Mouse (Mus musculus) stomach, embryonic 14.5 days (tissue): Measurements from ENCODE around the gene Rars. TPM values are rescaled to one million over a fixed set of nuclear protein-coding genes. Genes with fewer than 3 reads are reported as not detected.

Source experiments
- ATAC-seq: fragments of 200-750 bp; cut with Nextera tagmentation; 2 replicates; pipeline ENCODE4 v1.8.0; 2017; ENCODE audit warnings: low read depth, moderate TSS enrichment; ENCODE audit not compliant: insufficient number of reproducible peaks, insufficient read depth, low FRiP score
- H3K27ac ChIP-seq: fragments of 300-500 bp; sonication (generic); 2 replicates; pipeline ENCODE4 v1.5.1; 2014; ENCODE audit warnings: mild to moderate bottlenecking, low read length, moderate library complexity, mixed read lengths
- H3K27me3 ChIP-seq: fragments of 300-500 bp; sonication (generic); 2 replicates; pipeline ENCODE4 v1.6.1; 2014; ENCODE audit warnings: low read length, control low read depth, mixed read lengths; ENCODE audit not compliant: control insufficient read depth, insufficient read depth
- H3K36me3 ChIP-seq: fragments of 300-500 bp; sonication (generic); 2 replicates; pipeline ENCODE4 v1.6.1; 2014; ENCODE audit warnings: mild to moderate bottlenecking, control low read depth, low read length, moderate library complexity, mixed read lengths; ENCODE audit not compliant: control insufficient read depth, insufficient read depth
- H3K4me1 ChIP-seq: fragments of 300-500 bp; sonication (generic); 2 replicates; pipeline ENCODE4 v1.6.1; 2014; ENCODE audit warnings: low read length, control low read depth, mixed read lengths; ENCODE audit not compliant: control insufficient read depth, insufficient read depth
- H3K4me2 ChIP-seq: fragments of 300-500 bp; sonication (generic); replicated peaks from 2 replicates; pipeline ENCODE4 v1.6.1; 2014; ENCODE audit warnings: low read depth, low read length, control low read depth
- H3K4me3 ChIP-seq: fragments of 300-500 bp; sonication (generic); 2 replicates; pipeline ENCODE4 v1.5.1; 2014; ENCODE audit warnings: low read depth, low read length, control low read depth
- H3K9ac ChIP-seq: fragments of 300-500 bp; sonication (generic); replicated peaks from 2 replicates; pipeline ENCODE4 v1.6.1; 2014; ENCODE audit warnings: low read depth, mild to moderate bottlenecking, control low read depth, low read length, moderate library complexity, mixed read lengths
- H3K9me3 ChIP-seq: fragments of 300-500 bp; sonication (generic); 2 replicates; pipeline ENCODE4 v1.6.1; 2016; ENCODE audit warnings: low read depth, low read length, control low read depth; ENCODE audit not compliant: control insufficient read depth
- WGBS: fragments of 180-500 bp; shearing (Covaris S2); extraction: QIAGEN DNeasy Blood & Tissue Kit; methylation state at CpG from one replicate; pipeline ENCODE4 v1.1.7; 2014; 5-methylcytosine and 5-hydroxymethylcytosine counted together
- polyA plus RNA-seq: library from polyadenylated mRNA; unstranded; fragments of >200 nt; fragmentation: Nextera tagmentation; extraction: Ambion mirVana; gene quantifications from 2 replicates; pipeline ENCODE4 v1.2.1, GENCODE M21; 2014

The Rars gene
- 79.2 and 84.8 TPM in 2 replicates for polyA plus RNA-seq

DNA sequence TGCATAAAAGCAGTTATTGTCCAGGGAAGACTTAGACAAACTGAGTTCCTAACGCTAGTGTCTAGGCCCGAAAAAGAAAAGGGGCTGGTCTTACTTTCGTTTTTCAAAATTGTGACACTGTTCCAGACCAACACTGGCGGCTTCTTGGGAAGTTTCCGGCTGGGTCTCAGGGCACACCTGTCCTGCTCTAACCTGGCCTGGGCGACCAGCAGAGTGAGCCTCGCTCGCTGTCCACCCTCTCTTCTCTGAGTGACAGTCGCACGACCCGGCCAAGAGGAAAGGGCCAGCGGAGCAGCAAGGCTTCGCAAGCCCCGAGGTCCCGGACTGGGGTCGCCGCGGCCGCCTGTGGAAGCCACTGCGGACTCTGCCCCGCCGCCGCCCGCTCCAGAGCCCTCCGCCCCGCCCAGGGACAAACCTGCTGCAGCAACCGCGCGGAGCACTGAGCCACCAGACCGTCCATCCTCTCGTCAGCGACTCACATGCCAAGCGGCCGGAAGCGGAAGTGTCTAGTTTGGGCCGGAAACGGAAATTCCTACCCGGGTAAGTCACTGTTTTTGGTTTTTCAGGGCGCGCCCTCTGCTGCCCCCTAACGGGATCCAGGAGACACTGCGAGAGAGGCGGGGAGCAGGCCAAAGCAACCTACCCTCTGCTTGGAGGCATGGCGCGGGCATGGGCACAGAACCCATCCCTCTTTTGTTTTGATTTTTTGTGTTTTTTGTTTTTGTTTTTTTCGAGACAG, at the start of gene Rars:
TSS of gene Rars (minus strand) at position 485 of the 739 bp plus-strand sequence.
- Histone ChIP-seq H3K36me3 (peaks cover 13% of the 10 kb centered on the region), H3K27ac (no peak within 1 kb of the TSS; the same call in 1 of the 2 replicates), H3K27me3 (no peaks in the 10 kb centered on the region), H3K9ac (peak within 1 kb of the TSS; percentile 59), H3K9me3 (no peaks in the 10 kb centered on the region), H3K4me1 (peaks cover 6% of the 10 kb centered on the region; the same call in 1 of the 2 replicates), H3K4me3 (peak within 1 kb of the TSS; percentile 80), H3K4me2 (peak within 1 kb of the TSS; percentile 52)
- peak; percentile 83 for ATAC-seq
- WGBS, result 1% methylated on average over 45 of the region's 46 CpGs

DNA sequence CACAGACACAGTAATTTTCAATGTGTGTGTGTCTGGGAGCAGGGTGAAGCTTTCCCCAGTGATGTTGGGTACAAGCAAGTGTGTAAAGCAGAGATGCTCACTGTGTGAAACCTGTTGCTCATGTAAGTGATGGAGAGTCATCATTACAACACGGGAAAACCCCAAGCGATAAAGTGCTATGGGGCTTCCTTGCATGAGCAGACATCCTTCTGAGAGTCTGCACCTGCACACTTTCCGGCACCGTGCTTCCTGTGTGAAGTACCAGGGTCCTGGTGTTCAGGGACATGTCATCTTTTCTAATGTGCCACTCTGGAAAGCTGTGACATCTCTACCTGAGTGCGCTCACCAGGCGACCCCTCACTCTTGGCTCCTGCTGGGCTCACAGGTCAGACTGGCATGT, 48.5 kb upstream of the Rars start:
- Histone ChIP-seq H3K9me3 (no peaks in the 10 kb centered on the region), H3K4me2 (no peak overlapping the region), H3K27me3 (no peaks in the 10 kb centered on the region), H3K4me1 (no peaks in the 10 kb centered on the region), H3K4me3 (no peak overlapping the region), H3K36me3 (no peaks in the 10 kb centered on the region), H3K9ac (no peak overlapping the region), H3K27ac (no peak overlapping the region)
- WGBS, result 93% methylated on average over 6 of the region's 6 CpGs
- ATAC-seq, result no peak

DNA sequence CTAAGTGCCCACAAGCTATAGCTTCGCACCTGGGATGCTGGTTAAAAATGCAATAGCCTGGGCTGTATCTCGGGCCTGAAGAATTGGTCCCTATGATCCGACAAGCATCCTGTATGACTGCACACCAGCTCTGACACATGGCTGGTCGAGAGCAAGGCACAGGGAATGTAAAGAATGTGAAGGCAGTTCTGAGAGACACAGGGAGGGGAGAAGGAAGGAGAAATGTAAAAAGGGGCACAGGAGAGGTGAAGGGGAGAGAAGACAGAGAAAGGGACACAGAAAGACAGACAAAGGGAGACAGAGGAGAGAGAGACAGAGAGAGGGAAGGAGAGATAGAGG, 44.2 kb upstream of the Rars start:
- H3K27ac ChIP-seq, result no peak overlapping the region
- WGBS, result 39% methylated on average over 4 of the region's 4 CpGs
- H3K27me3 ChIP-seq, result no peaks in the 10 kb centered on the region
- H3K4me1 ChIP-seq, result no peaks in the 10 kb centered on the region
- no peak overlapping the region for H3K4me2 ChIP-seq
- no peak for ATAC-seq
- H3K4me3 ChIP-seq, result no peak overlapping the region
- H3K9me3 ChIP-seq, result no peaks in the 10 kb centered on the region
- no peaks in the 10 kb centered on the region; the same call in 1 of the 2 replicates for H3K36me3 ChIP-seq
- H3K9ac ChIP-seq, result no peak overlapping the region

DNA sequence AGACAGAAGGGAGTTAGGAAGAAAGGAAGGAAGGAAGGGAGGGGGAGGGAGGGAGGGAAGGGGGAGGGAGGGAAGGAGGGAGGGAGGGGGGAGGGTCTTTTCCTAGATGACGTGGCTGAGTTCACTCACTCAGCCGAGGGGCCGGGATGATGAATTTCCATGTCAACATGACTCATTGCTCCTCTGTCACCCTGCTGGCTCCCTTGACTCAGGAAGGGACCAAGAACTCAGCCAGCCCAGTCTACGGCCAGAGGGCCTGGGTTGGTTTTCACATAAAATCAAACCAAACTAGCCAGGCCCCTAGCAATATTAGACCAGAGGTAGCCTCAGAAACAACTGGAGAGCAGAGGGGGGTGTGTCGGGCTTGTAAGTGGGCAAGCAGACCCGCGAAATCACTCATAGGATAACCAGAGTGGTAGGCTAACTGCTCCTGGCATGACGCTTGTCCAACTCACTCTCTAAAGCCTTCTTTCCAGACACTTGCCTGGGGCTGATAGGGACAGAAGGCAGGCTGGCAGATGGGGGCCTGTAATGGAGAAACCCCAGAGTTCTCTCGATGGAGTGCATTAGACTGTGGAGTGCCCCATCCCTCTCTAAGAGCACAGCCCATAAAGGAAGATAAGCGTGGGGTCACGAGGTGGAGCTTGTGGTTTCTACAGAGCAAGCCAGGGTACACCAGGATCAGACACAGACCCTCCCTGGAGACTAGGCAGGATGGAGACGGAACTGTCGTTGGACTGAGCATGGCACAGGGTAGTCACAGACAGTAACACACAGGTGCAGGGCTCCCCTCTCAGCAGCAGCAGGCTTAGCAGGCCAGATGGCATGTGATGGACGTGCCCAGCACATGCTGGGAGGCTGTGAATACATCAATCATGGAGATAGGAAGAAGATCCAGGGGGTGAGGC, 43.6 kb upstream of the Rars start:
- no peak for ATAC-seq
- H3K4me1 ChIP-seq, result no peaks in the 10 kb centered on the region
- H3K27ac ChIP-seq, result no peak overlapping the region
- H3K36me3 ChIP-seq, result no peaks in the 10 kb centered on the region; the same call in 1 of the 2 replicates
- no peaks in the 10 kb centered on the region for H3K27me3 ChIP-seq
- WGBS, result 43% methylated on average over 14 of the region's 14 CpGs
- H3K9me3 ChIP-seq, result no peaks in the 10 kb centered on the region
- no peak overlapping the region for H3K9ac ChIP-seq
- H3K4me2 ChIP-seq, result no peak overlapping the region
- no peak overlapping the region for H3K4me3 ChIP-seq

DNA sequence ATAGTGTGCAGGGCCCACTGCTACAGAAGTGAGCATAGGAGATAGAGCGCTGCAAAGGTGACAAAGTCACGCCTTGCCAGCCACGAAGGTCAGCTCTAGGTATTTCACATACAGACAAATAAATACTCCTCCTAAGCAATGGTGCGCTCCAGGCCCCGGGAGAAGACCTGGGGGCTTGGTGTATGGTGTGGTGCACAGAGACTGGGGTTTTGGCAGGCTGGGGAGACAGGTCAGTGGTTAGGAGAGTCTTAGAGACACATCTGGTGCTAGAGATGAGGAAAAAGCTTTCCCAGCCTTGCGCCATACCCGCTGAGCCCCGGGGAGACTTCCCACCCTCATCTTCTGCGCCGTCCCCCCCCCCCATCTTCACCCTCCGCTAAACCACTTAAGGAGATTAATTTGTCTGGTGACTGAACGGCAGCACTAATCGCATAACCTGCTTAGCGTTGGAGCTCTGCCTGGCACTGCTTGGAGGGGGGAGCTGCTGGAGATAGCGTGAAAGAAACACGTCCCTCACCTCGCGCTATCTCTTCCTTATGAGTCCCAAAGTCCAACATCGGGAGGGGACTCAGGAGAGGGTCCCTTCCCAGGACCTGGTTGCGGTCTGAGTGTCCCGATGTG, 39.4 kb upstream of the Rars start:
- Histone ChIP-seq H3K9me3 (no peaks in the 10 kb centered on the region), H3K36me3 (no peaks in the 10 kb centered on the region; the same call in 1 of the 2 replicates), H3K4me2 (0 out of 2 replicates have a peak overlapping the region, but pooled peaks have one; percentile 10), H3K4me1 (no peaks in the 10 kb centered on the region), H3K27me3 (no peaks in the 10 kb centered on the region), H3K9ac (no peak overlapping the region), H3K4me3 (no peak overlapping the region), H3K27ac (no peak overlapping the region)
- ATAC-seq, result no peak
- 27% methylated on average over 20 of the region's 21 CpGs for WGBS

DNA sequence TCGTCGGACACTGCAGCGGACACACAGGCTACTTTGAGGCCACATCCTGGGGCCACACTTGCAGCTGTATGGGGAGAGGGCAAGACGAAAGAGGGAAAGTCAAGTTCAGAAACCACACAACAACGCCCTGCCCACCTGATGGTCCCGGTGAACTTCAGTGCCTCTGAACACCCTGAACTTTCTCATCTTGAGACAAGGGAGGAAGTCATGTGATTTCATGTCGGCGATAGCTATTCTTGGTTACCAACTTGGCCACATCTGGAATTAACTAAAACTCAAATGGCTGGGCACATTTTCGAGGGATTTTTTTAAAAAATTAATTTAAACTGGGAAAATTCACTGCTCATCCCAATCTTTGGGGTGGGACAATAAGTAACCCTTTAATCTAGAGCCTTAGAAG, 36.7 kb upstream of the Rars start:
- Histone ChIP-seq H3K27me3 (no peaks in the 10 kb centered on the region), H3K9ac (no peak overlapping the region), H3K4me1 (no peaks in the 10 kb centered on the region), H3K4me3 (no peak overlapping the region), H3K36me3 (no peaks in the 10 kb centered on the region; the same call in 1 of the 2 replicates), H3K4me2 (no peak overlapping the region), H3K9me3 (no peaks in the 10 kb centered on the region), H3K27ac (no peak overlapping the region)
- no peak for ATAC-seq
- 93% methylated on average over 9 of the region's 9 CpGs for WGBS

DNA sequence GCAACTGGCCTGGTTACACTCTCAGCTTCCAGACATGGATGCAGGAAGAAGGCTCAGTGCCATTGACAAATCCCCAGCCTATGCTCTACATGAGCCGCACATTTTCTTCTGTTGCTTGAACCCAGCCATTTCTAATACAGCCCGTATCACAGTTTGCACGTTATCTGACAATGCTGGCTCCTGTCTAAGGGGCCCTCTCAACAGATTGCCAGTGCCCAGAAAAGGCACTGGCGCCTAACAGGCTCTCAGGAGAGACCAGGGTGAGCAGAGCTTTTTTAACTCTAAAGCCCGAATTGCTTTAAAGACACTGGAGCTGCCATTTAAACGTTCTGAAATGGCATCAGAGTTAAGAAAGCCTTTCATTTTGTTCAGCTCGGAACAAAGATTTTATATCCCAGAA, 31.8 kb upstream of the Rars start:
- Histone ChIP-seq H3K9ac (no peak overlapping the region), H3K4me3 (no peak overlapping the region), H3K36me3 (no peaks in the 10 kb centered on the region; the same call in 1 of the 2 replicates), H3K4me1 (peaks cover 6% of the 10 kb centered on the region; the same call in 1 of the 2 replicates), H3K4me2 (no peak overlapping the region), H3K27ac (no peak overlapping the region), H3K9me3 (no peaks in the 10 kb centered on the region), H3K27me3 (no peaks in the 10 kb centered on the region)
- whole genome bisulfite sequencing, result 82% methylated on average over 7 of the region's 7 CpGs
- no peak for ATAC-seq

DNA sequence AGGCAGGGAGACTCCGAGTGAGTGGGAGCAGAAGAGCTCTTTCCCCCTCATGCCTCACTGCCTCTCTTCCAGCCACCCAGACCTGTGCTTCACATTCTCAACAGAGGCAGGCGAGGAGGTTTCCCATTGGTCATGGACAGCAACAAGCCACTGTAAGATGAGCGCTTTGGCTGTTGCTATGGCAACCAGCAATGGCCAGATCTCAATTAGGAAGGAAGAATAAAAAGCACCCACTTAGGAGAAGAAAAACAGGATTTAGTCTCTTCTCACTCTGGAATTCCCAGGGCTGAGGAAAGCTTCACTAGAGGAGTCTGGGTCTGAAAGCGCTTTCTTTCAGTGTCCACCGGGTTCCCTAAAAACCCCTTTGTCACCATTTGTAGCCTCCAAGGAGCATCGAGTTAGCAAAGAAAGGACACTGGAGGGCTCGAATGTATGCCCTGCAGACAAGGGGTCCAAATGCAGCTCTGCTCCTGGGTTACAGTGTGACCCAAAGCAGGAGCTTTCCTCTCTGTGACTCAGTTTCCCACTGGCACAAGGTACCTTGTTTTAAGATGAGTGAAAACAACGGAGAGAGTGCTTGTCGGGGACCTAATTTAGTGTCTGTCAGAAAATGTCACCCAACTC, 30.8 kb upstream of the Rars start:
- ATAC-seq, result peak; percentile 59; the same call in 1 of the 2 replicates
- H3K9ac ChIP-seq, result no peak overlapping the region
- H3K27ac ChIP-seq, result no peak overlapping the region
- H3K4me2 ChIP-seq, result no peak overlapping the region
- H3K4me3 ChIP-seq, result no peak overlapping the region
- H3K36me3 ChIP-seq, result no peaks in the 10 kb centered on the region; the same call in 1 of the 2 replicates
- no peaks in the 10 kb centered on the region for H3K9me3 ChIP-seq
- H3K4me1 ChIP-seq, result peaks cover 6% of the 10 kb centered on the region; the same call in 1 of the 2 replicates
- H3K27me3 ChIP-seq, result no peaks in the 10 kb centered on the region
- WGBS, result 38% methylated on average over 9 of the region's 9 CpGs
